Mouse (Mus musculus): ENCODE measurements around the gene Rnf166. TPM values are rescaled to one million over a fixed set of nuclear protein-coding genes. Genes with fewer than 3 reads are reported as not detected.
A peak's percentile ranks its signal among the peaks of the same experiment; 100 is the strongest.

The Rnf166 gene
- polyA plus RNA-seq, 1 experiment from 2014 or later = 28.1 TPM

DNA sequence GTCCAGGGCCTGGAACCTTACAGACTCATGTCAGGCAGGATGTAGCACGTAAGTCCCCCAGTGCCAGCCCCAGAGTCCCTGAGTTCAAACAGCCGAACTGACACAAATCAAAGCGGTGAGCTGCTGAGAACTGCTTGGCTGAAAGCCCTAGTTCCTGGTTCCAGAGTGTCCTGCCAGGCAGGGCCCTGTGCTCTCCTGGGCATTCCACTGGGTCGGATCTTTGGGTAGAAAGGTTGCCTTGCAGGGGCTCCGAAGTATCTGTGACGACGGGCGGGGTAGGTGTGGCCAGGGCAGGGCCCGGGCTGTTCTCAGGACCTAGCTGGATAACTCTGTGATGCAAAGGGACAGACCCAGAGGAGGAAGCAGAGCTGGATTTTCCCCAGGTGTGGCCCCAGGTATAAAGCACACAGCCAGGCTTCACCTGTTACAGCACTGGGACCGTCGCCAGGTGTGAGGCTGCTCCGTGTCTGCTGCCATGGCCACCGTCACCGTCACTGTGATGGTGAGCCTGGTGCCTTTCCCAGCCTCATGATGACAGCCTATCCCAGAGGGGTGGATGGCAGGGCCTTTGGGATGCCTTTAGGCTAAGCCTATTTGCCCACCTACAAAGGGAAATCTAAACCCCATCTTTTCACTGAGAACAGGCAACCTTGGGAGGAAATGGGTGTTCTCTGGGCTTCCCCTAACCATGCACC is 54.3 kb downstream of the Rnf166 start, which contains the start of gene Il17c:
Il17c (plus strand) TSS at position 645 of the 695 bp plus-strand sequence.
- Histone ChIP-seq H3K9me3 (replicated peaks; ENCODE audit: control insufficient read depth, low read length) (no peaks in the 10 kb centered on the region), H3K36me3 (ENCODE audit: control insufficient read depth, insufficient read depth, low read length) (peaks cover 8% of the 10 kb centered on the region), H3K27me3 (ENCODE audit: control insufficient read depth, insufficient read depth, low read length) (no peaks in the 10 kb centered on the region), H3K9ac (ENCODE audit: low read depth, low read length) (no peak within 1 kb of the TSS), H3K4me3 (ENCODE audit: low read depth, low read length) (no peak within 1 kb of the TSS), H3K27ac (ENCODE audit: low read depth, low read length) (no peak within 1 kb of the TSS), H3K4me2 (no peak within 1 kb of the TSS), H3K4me1 (ENCODE audit: control insufficient read depth, insufficient read depth, low read length) (peaks cover 8% of the 10 kb centered on the region)
- ATAC-seq (replicated peaks; ENCODE audit: insufficient number of reproducible peaks, low FRiP score, low TSS enrichment) = no peak
- 74% methylated on average over 14 of the region's 14 CpGs for WGBS (ENCODE audit: insufficient replicate concordance)

DNA sequence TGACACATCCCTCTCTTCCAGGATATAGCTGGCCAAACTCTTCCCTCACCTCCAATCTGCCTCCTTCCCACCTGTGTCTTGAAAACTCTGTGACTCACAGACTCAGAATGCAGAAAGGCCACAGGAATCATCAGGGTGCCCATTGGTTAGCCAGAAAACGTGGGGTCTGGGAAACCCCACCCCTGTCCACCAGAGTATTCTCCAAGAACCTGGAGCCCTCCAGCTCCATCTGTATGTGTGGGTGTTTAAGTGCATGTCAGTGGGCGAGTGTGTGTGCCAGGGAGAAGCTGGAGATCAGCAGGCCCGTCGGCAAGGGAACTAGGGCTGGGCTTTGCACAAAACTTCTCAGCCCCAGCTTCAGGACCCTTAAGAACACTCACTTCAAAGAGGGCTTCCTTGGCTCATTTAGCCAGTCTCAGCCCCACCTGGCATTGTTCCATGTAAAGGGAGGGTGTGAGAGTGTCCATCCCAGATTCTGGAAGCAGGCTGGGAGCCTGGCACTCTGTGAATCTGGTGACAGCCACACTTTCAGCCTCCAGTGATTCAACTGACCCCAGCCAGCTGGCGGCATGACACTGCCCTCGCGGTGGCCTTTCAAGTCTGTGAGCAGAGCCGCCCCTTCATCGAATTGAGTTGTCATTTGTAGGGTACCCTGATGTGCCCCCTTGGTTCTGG is 55.8 kb downstream of the Rnf166 start:
- H3K36me3 ChIP-seq (ENCODE audit: control insufficient read depth, insufficient read depth, low read length) = peaks cover 13% of the 10 kb centered on the region
- H3K9ac ChIP-seq (ENCODE audit: low read depth, low read length) = no peak overlapping the region
- no peak overlapping the region for H3K4me3 ChIP-seq (ENCODE audit: low read depth, low read length)
- 0 out of 2 replicates have a peak overlapping the region, but pooled peaks have one; percentile 15 for H3K27ac ChIP-seq (ENCODE audit: low read depth, low read length)
- ATAC-seq (replicated peaks; ENCODE audit: insufficient number of reproducible peaks, low FRiP score, low TSS enrichment) = no peak
- H3K4me2 ChIP-seq = no peak overlapping the region
- WGBS (ENCODE audit: insufficient replicate concordance) = 73% methylated on average over 9 of the region's 9 CpGs
- H3K4me1 ChIP-seq (ENCODE audit: control insufficient read depth, insufficient read depth, low read length) = peaks cover 8% of the 10 kb centered on the region
- no peaks in the 10 kb centered on the region for H3K27me3 ChIP-seq (ENCODE audit: control insufficient read depth, insufficient read depth, low read length)
- no peaks in the 10 kb centered on the region for H3K9me3 ChIP-seq (replicated peaks; ENCODE audit: control insufficient read depth, low read length)

Small RNA genes lying within 50 kb of the gene (microRNA-seq; reads per million reads assigned to microRNA genes)
- gene Gm24366 (ENCODE audit: borderline number of aligned reads) = not detected

Other genes with a start within 250 kb of the Rnf166 start
- gene Zfpm1, start 193.9 kb downstream of the Rnf166 start, polyA plus RNA-seq (2014; fragmentation: Nextera tagmentation; extraction: Ambion mirVana) = 6.9 and 7.9 TPM in 2 replicates
- gene Trhr2, start 115.3 kb downstream of the Rnf166 start, polyA plus RNA-seq (2014; fragmentation: Nextera tagmentation; extraction: Ambion mirVana) = not detected in 2 replicates
- gene Zc3h18, start 99.5 kb downstream of the Rnf166 start, polyA plus RNA-seq (2014; fragmentation: Nextera tagmentation; extraction: Ambion mirVana) = 22.2 and 26.8 TPM in 2 replicates
- not detected in 2 replicates for gene Il17c, start 54.0 kb downstream of the Rnf166 start, polyA plus RNA-seq (2014; fragmentation: Nextera tagmentation; extraction: Ambion mirVana)
- gene Cyba, start 43.1 kb downstream of the Rnf166 start, polyA plus RNA-seq (2014; fragmentation: Nextera tagmentation; extraction: Ambion mirVana) = 169 and 174 TPM in 2 replicates
- 28.0 and 29.0 TPM in 2 replicates for gene Mvd, start 32.6 kb downstream of the Rnf166 start, polyA plus RNA-seq (2014; fragmentation: Nextera tagmentation; extraction: Ambion mirVana)
- 3.0 and 4.2 TPM in 2 replicates for gene Snai3, start 15.3 kb downstream of the Rnf166 start, polyA plus RNA-seq (2014; fragmentation: Nextera tagmentation; extraction: Ambion mirVana)
- gene Ctu2, start 79 bp upstream of the Rnf166 start, polyA plus RNA-seq (2014; fragmentation: Nextera tagmentation; extraction: Ambion mirVana) = 35.2 and 39.0 TPM in 2 replicates
- gene Piezo1, start 75.3 kb upstream of the Rnf166 start, polyA plus RNA-seq (2014; fragmentation: Nextera tagmentation; extraction: Ambion mirVana) = 17.4 and 19.4 TPM in 2 replicates
- gene Cdt1, start 92.0 kb upstream of the Rnf166 start, polyA plus RNA-seq (2014; fragmentation: Nextera tagmentation; extraction: Ambion mirVana) = 29.5 and 30.4 TPM in 2 replicates
- 250 and 262 TPM in 2 replicates for gene Aprt, start 100.8 kb upstream of the Rnf166 start, polyA plus RNA-seq (2014; fragmentation: Nextera tagmentation; extraction: Ambion mirVana)
- 11.4 and 12.3 TPM in 2 replicates for gene Galns, start 135.4 kb upstream of the Rnf166 start, polyA plus RNA-seq (2014; fragmentation: Nextera tagmentation; extraction: Ambion mirVana)
- gene Trappc2l, start 135.6 kb upstream of the Rnf166 start, polyA plus RNA-seq (2014; fragmentation: Nextera tagmentation; extraction: Ambion mirVana) = 49.8 and 60.0 TPM in 2 replicates
- gene Pabpn1l, start 146.7 kb upstream of the Rnf166 start, polyA plus RNA-seq (2014; fragmentation: Nextera tagmentation; extraction: Ambion mirVana) = not detected in 2 replicates
- gene Cbfa2t3, start 223.0 kb upstream of the Rnf166 start, polyA plus RNA-seq (2014; fragmentation: Nextera tagmentation; extraction: Ambion mirVana) = 5.2 and 5.4 TPM in 2 replicates